Mouse (Mus musculus) MEL (cell line): ENCODE results near the gene Mrgprd. TPM values are rescaled to one million over a fixed set of nuclear protein-coding genes. Genes with fewer than 3 reads are reported as not detected.

Experiments used
- DNase-seq: peaks from one replicate; pipeline ENCODE4 v3.0.0; 2011; ENCODE audit warnings: low read depth, low spot score
- H3K27ac ChIP-seq: 2 replicates; pipeline ENCODE4 v1.5.1; 2012; ENCODE audit warnings: low read depth, mild to moderate bottlenecking, control low read depth, low read length, moderate library complexity; ENCODE audit not compliant: control insufficient read depth
- H3K27me3 ChIP-seq, 2 experiments: fragments of 150-350 bp in 1 of 2; sonication (generic) in 1 of 2; 2 replicates each; pipeline ENCODE4 v1.6.1; 2012; ENCODE audit warnings: low read length in 2 of 2, mild to moderate bottlenecking in 2 of 2, improper control_type of control experiment in 1 of 2, moderate library complexity in 1 of 2; ENCODE audit not compliant: insufficient read depth in 2 of 2, control insufficient read depth in 1 of 2
- H3K36me3 ChIP-seq, 2 experiments: 2 replicates each; pipeline ENCODE4 v1.6.1; 2012 to 2014; ENCODE audit warnings: low read length in 2 of 2, improper control_type of control experiment in 1 of 2, inconsistent platforms in 1 of 2, mild to moderate bottlenecking in 1 of 2; ENCODE audit not compliant: insufficient read depth in 2 of 2, control insufficient read depth in 1 of 2
- H3K4me1 ChIP-seq, 2 experiments: fragments of 150-350 bp in 1 of 2; sonication (generic) in 1 of 2; 2 replicates each; pipeline ENCODE4 v1.6.1; 2012; ENCODE audit warnings: low read length in 2 of 2, improper control_type of control experiment in 1 of 2, mild to moderate bottlenecking in 1 of 2; ENCODE audit not compliant: insufficient read depth in 2 of 2, control insufficient read depth in 1 of 2
- H3K4me3 ChIP-seq, 2 experiments: fragments of 150-350 bp in 1 of 2; sonication (generic) in 1 of 2; 2 replicates each; pipeline ENCODE4 v1.5.1; 2012; ENCODE audit warnings: low read depth in 2 of 2, low read length in 2 of 2, mild to moderate bottlenecking in 2 of 2, moderate library complexity in 2 of 2, control low read depth in 1 of 2, improper control_type of control experiment in 1 of 2; ENCODE audit not compliant: control insufficient read depth in 1 of 2, insufficient read depth in 1 of 2
- H3K79me2 ChIP-seq: 2 replicates; pipeline ENCODE4 v1.6.1; 2012; ENCODE audit warnings: mild to moderate bottlenecking, low read length, moderate library complexity; ENCODE audit not compliant: control insufficient read depth, poor library complexity, insufficient read depth
- H3K9ac ChIP-seq: 2 replicates; pipeline ENCODE4 v1.6.1; 2012; ENCODE audit warnings: low read depth, mild to moderate bottlenecking, control low read depth, low read length, moderate library complexity; ENCODE audit not compliant: control insufficient read depth, poor library complexity, severe bottlenecking
- H3K9me3 ChIP-seq: fragments of 150-350 bp; sonication (generic); replicated peaks from 2 replicates; pipeline ENCODE4 v1.6.1; 2012; ENCODE audit warnings: mild to moderate bottlenecking, low read length, improper control_type of control experiment, moderate library complexity; ENCODE audit not compliant: insufficient read depth
- CTCF ChIP-seq, 3 experiments: IDR thresholded peaks in 2 of 3; conservative IDR thresholded peaks in 1 of 3; 2 replicates each; pipeline ENCODE4 v1.5.1; 2011 to 2012; ENCODE audit warnings: low read length in 3 of 3, low read depth in 2 of 3, mild to moderate bottlenecking in 2 of 3, improper control_type of control experiment in 1 of 3, inconsistent platforms in 1 of 3, mixed read lengths in 1 of 3, moderate library complexity in 1 of 3; ENCODE audit not compliant: control insufficient read depth in 1 of 3, insufficient read depth in 1 of 3, poor library complexity in 1 of 3, severe bottlenecking in 1 of 3
- ELF1 ChIP-seq: IDR thresholded peaks from 2 replicates; pipeline ENCODE4 v1.6.1; 2014; ENCODE audit warnings: low read depth, mild to moderate bottlenecking, inconsistent platforms, low read length, improper control_type of control experiment, moderate library complexity
- EP300 ChIP-seq, 2 experiments: IDR thresholded peaks; 2 replicates each; pipeline ENCODE4 v1.6.1; 2011; ENCODE audit warnings: improper control_type of control experiment in 2 of 2, low read length in 2 of 2, low read depth in 1 of 2, mild to moderate bottlenecking in 1 of 2
- HCFC1 ChIP-seq: IDR thresholded peaks from 2 replicates; pipeline ENCODE4 v1.6.1; 2012; ENCODE audit warnings: low read depth, mild to moderate bottlenecking, inconsistent platforms, low read length, improper control_type of control experiment, moderate library complexity
- JUND ChIP-seq: IDR thresholded peaks from 2 replicates; pipeline ENCODE4 v1.6.1; 2011; ENCODE audit warnings: low read depth, mild to moderate bottlenecking, improper control_type of control experiment, low read length
- KAT2A ChIP-seq: conservative IDR thresholded peaks from 2 replicates; pipeline ENCODE4 v1.6.1; 2012; ENCODE audit warnings: low read depth, low read length, improper control_type of control experiment, inconsistent platforms
- MAFK ChIP-seq: IDR thresholded peaks from 2 replicates; pipeline ENCODE4 v1.6.1; 2011; ENCODE audit warnings: low read depth, mild to moderate bottlenecking, low read length, improper control_type of control experiment, borderline replicate concordance
- MAX ChIP-seq: IDR thresholded peaks from 2 replicates; pipeline ENCODE4 v1.6.1; 2011; ENCODE audit warnings: low read length, improper control_type of control experiment
- MYB ChIP-seq: IDR thresholded peaks from 2 replicates; pipeline ENCODE4 v1.6.1; 2011; ENCODE audit warnings: mild to moderate bottlenecking, low read depth, low read length, improper control_type of control experiment
- MYC ChIP-seq: IDR thresholded peaks from 2 replicates; pipeline ENCODE4 v1.6.1; 2011; ENCODE audit warnings: low read depth, mild to moderate bottlenecking, low read length, improper control_type of control experiment, moderate library complexity
- NELFE ChIP-seq: IDR thresholded peaks from 2 replicates; pipeline ENCODE4 v1.6.1; 2011; ENCODE audit warnings: low read depth, low read length, improper control_type of control experiment
- NRF1 ChIP-seq: IDR thresholded peaks from 2 replicates; pipeline ENCODE4 v1.6.1; 2014; ENCODE audit warnings: low read depth, mild to moderate bottlenecking, inconsistent platforms, low read length, improper control_type of control experiment, moderate library complexity; ENCODE audit not compliant: poor library complexity, insufficient read depth, severe bottlenecking
- POLR2AphosphoS2 ChIP-seq: IDR thresholded peaks from 2 replicates; pipeline ENCODE4 v1.6.1; 2011; ENCODE audit warnings: low read length, improper control_type of control experiment
- RCOR1 ChIP-seq: IDR thresholded peaks from 2 replicates; pipeline ENCODE4 v1.6.1; 2012; ENCODE audit warnings: low read depth, mild to moderate bottlenecking, inconsistent platforms, low read length, improper control_type of control experiment
- SMC3 ChIP-seq: IDR thresholded peaks from 2 replicates; pipeline ENCODE4 v1.6.1; 2011; ENCODE audit warnings: low read depth, low read length, improper control_type of control experiment
- TAL1 ChIP-seq: IDR thresholded peaks from 2 replicates; pipeline ENCODE4 v1.6.1; 2012; ENCODE audit warnings: mild to moderate bottlenecking, inconsistent platforms, low read length, moderate library complexity, mixed read lengths
- TBP ChIP-seq: IDR thresholded peaks from 2 replicates; pipeline ENCODE4 v1.8.0; 2011; ENCODE audit warnings: low read depth, low read length, improper control_type of control experiment
- TCF12 ChIP-seq: IDR thresholded peaks from 2 replicates; pipeline ENCODE4 v1.6.1; 2014; ENCODE audit warnings: low read depth, mild to moderate bottlenecking, inconsistent platforms, low read length, improper control_type of control experiment, moderate library complexity
- UBTF ChIP-seq: IDR thresholded peaks from 2 replicates; pipeline ENCODE4 v1.6.1; 2012; ENCODE audit warnings: low read depth, mild to moderate bottlenecking, inconsistent platforms, low read length, improper control_type of control experiment, moderate library complexity, borderline replicate concordance; ENCODE audit not compliant: insufficient read depth
- USF1 ChIP-seq: IDR thresholded peaks from 2 replicates; pipeline ENCODE4 v1.6.1; 2014; ENCODE audit warnings: low read depth, mild to moderate bottlenecking, inconsistent platforms, low read length, improper control_type of control experiment, moderate library complexity
- ZC3H11A ChIP-seq: IDR thresholded peaks from 2 replicates; pipeline ENCODE4 v1.6.1; 2012; ENCODE audit warnings: low read depth, mild to moderate bottlenecking, inconsistent platforms, low read length, improper control_type of control experiment
- ZMIZ1 ChIP-seq: IDR thresholded peaks from 2 replicates; pipeline ENCODE4 v1.6.1; 2012; ENCODE audit warnings: low read depth, mild to moderate bottlenecking, inconsistent platforms, low read length, improper control_type of control experiment, moderate library complexity
- ZNF384 ChIP-seq: IDR thresholded peaks from 2 replicates; pipeline ENCODE4 v1.6.1; 2012; ENCODE audit warnings: low read depth, mild to moderate bottlenecking, inconsistent platforms, low read length, improper control_type of control experiment
- polyA plus RNA-seq, 2 experiments: library from polyadenylated mRNA; stranded (reverse) in 1 of 2; unstranded in 1 of 2; fragments of >175 nt in 1 of 2; fragments of >200 nt in 1 of 2; gene quantifications; 2 replicates each; pipeline versions ENCODE4 v1.2.1 to v1.2.4; 2012; ENCODE audit warnings: low replicate concordance in 2 of 2, low read depth in 1 of 2; ENCODE audit not compliant: insufficient read length in 2 of 2, insufficient read depth in 1 of 2, missing spikeins in 1 of 2
- total RNA-seq: library from RNA; depleted of rRNA; stranded (reverse); fragments of 300-350 nt; gene quantifications from 2 replicates; pipeline ENCODE4 v1.2.3, GENCODE M21; 2012

Gene Mrgprd
- total and polyA plus RNA-seq, 3 experiments, result not detected

GRCm38 (mm10) chr7:145312137-145312536 is 2.5 kb upstream of the Mrgprd start:
- Histone ChIP-seq H3K4me3 (no peak overlapping the region), H3K27ac (no peak overlapping the region), H3K4me1 (no peaks in the 10 kb centered on the region), H3K79me2 (no peaks in the 10 kb centered on the region), H3K9me3 (no peaks in the 10 kb centered on the region), H3K27me3 (no peaks in the 10 kb centered on the region), H3K9ac (no peak overlapping the region), H3K36me3 (no peaks in the 10 kb centered on the region)
- DNase-seq, result no peak
- TF ChIP-seq NELFE, result no peak
- TF ChIP-seq MYB, result no peak
- no peak for TF ChIP-seq MAFK
- no peak for TF ChIP-seq ZMIZ1
- TF ChIP-seq HCFC1, result no peak
- no peak for TF ChIP-seq KAT2A
- TF ChIP-seq MYC, result no peak

DNA sequence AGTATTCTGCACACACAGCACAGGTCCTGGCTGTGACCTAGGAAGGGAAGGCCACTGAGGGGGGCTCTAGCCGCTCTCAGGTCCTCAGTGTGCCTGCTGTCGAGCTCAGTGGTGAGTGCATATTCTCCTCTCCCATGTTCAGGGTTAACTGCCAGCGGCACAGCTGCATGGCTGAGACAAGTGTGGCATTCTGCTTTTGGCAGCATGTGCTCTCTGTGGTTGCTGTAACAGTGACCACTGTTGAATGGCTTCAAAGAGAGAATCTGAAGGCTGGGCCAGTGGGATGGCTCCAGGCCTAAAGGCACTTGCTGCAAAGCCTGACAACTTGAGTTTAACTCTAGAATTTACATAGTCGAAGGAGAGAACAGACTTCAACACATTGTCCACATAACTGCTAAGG is 2.9 kb downstream of the Mrgprd start:
- H3K4me3 ChIP-seq, result no peak overlapping the region
- TF ChIP-seq RCOR1 (no peak), TCF12 (no peak), USF1 (no peak)
- no peak for DNase-seq
- no peaks in the 10 kb centered on the region for H3K27me3 ChIP-seq
- H3K36me3 ChIP-seq, result no peaks in the 10 kb centered on the region
- no peaks in the 10 kb centered on the region for H3K79me2 ChIP-seq
- H3K9me3 ChIP-seq, result no peaks in the 10 kb centered on the region
- H3K9ac ChIP-seq, result no peak overlapping the region
- no peak overlapping the region for H3K27ac ChIP-seq
- no peaks in the 10 kb centered on the region for H3K4me1 ChIP-seq

DNA sequence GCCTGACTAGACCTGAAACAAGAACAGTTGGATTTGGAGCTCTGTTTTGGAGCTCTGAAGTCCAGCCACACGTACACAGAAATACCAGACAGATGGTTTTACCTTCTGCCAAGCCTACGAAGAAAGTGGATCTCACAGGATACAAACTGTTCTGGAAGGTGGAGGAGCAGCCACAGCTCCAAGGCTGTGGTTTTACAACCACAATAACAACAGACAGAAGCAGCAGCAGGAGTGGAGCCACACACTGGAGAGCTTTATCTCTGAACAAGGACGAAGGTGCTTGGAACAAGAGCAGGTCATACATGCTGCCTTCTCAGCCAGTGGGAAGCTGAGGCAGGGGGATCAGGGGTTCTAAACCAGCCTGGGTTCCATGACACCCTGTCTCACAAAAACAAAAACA is 4.8 kb downstream of the Mrgprd start:
- Histone ChIP-seq H3K36me3 (no peaks in the 10 kb centered on the region), H3K4me1 (no peaks in the 10 kb centered on the region), H3K4me3 (no peak overlapping the region), H3K9ac (no peak overlapping the region), H3K27ac (no peak overlapping the region), H3K79me2 (no peaks in the 10 kb centered on the region), H3K9me3 (no peaks in the 10 kb centered on the region), H3K27me3 (no peaks in the 10 kb centered on the region)
- TF ChIP-seq MAX, result no peak
- TF ChIP-seq NRF1, result no peak
- no peak for TF ChIP-seq UBTF
- TF ChIP-seq TAL1, result no peak
- TF ChIP-seq ELF1, result no peak
- no peak for TF ChIP-seq SMC3
- no peak for TF ChIP-seq CTCF (IDR thresholded peaks at IDR 0.05 in 2 of 3, conservative IDR thresholded peaks at IDR 0.05 in 1 of 3; ENCODE audit: control insufficient read depth in 1 of 3, insufficient read depth in 1 of 3, low read depth in 2 of 3, low read length in 3 of 3, poor library complexity in 1 of 3, severe bottlenecking in 1 of 3)
- TF ChIP-seq ZNF384, result no peak
- no peak for TF ChIP-seq JUND
- no peak for TF ChIP-seq ZC3H11A
- no peak for TF ChIP-seq POLR2AphosphoS2
- no peak for TF ChIP-seq EP300 (IDR thresholded peaks at IDR 0.05; ENCODE audit: low read depth in 1 of 2, low read length in 2 of 2)
- no peak for TF ChIP-seq MYB
- no peak for TF ChIP-seq USF1
- no peak for TF ChIP-seq TBP
- TF ChIP-seq ZMIZ1, result no peak
- TF ChIP-seq MYC, result no peak
- DNase-seq, result no peak
